Mouse (Mus musculus) olfactory bulb, adult 2 months (tissue): Measurements from ENCODE around the gene Agpat3.

Source experiments
- CTCF ChIP-seq: fragments of 200-500 bp; IDR thresholded peaks from 2 replicates; pipeline ENCODE4 v1.5.1; 2012; ENCODE audit warnings: low read depth, mild to moderate bottlenecking, low read length, moderate library complexity; ENCODE audit not compliant: insufficient read depth
- POLR2A ChIP-seq: fragments of 200-500 bp; IDR thresholded peaks from 2 replicates; pipeline ENCODE4 v1.6.1; 2012; ENCODE audit warnings: mild to moderate bottlenecking, low read depth, low read length, moderate library complexity; ENCODE audit not compliant: insufficient read depth

- TF ChIP-seq POLR2A = no peak
- TF ChIP-seq CTCF = no peak
These were observed 76.0 kb downstream of the Agpat3 start for GRCm38 (mm10) chr10:78276242-78276641.
